Mouse (Mus musculus) G1E-ER4 (cell line): ENCODE results near the gene Gnb1. TPM values are rescaled to one million over a fixed set of nuclear protein-coding genes. Genes with fewer than 3 reads are reported as not detected.

Experiments used
- GATA1 ChIP-seq: IDR thresholded peaks from one replicate; pipeline ENCODE4 v1.8.0; 2012; ENCODE audit warnings: low read length, inconsistent platforms
- polyA plus RNA-seq: library from polyadenylated mRNA; stranded (reverse); fragments of >175 nt; gene quantifications from 2 replicates; pipeline ENCODE4 v1.2.3, GENCODE M21; 2012

The Gnb1 gene
- polyA plus RNA-seq, 1 experiment, result 42.8 TPM

GRCm38 (mm10) chr4:155578336-155579125 is 87.4 kb downstream of the Gnb1 start:
- no peak for TF ChIP-seq GATA1

- TF ChIP-seq GATA1, result no peak
Measured at GRCm38 (mm10) chr4:155580420-155580819, 89.3 kb downstream of the Gnb1 start.

- TF ChIP-seq GATA1, result no peak
Measured at GRCm38 (mm10) chr4:155582279-155582905, 91.2 kb downstream of the Gnb1 start.

- no peak for TF ChIP-seq GATA1
Measured at GRCm38 (mm10) chr4:155589356-155589755, 98.2 kb downstream of the Gnb1 start.

- TF ChIP-seq GATA1, result no peak
Measured at GRCm38 (mm10) chr4:155591012-155591719, 100.0 kb downstream of the Gnb1 start.

- no peak for TF ChIP-seq GATA1
Measured at GRCm38 (mm10) chr4:155593780-155594179, 102.6 kb downstream of the Gnb1 start.

GRCm38 (mm10) chr4:155595777-155596176 is 104.6 kb downstream of the Gnb1 start:
- TF ChIP-seq GATA1, result no peak

- TF ChIP-seq GATA1, result peak; percentile 61
Measured at GRCm38 (mm10) chr4:155596606-155597005, 105.4 kb downstream of the Gnb1 start.

- TF ChIP-seq GATA1, result no peak
Measured at GRCm38 (mm10) chr4:155598536-155598935, 107.4 kb downstream of the Gnb1 start.

- no peak for TF ChIP-seq GATA1
Measured at GRCm38 (mm10) chr4:155599901-155600825, 109.0 kb downstream of the Gnb1 start.

GRCm38 (mm10) chr4:155601091-155601996 is 110.2 kb downstream of the Gnb1 start, which contains the start of gene Slc35e2:
Gene Slc35e2 (plus strand): TSS chr4:155601416.
- TF ChIP-seq GATA1, result no peak

GRCm38 (mm10) chr4:155601997-155602456 is 110.9 kb downstream of the Gnb1 start:
- TF ChIP-seq GATA1, result no peak

GRCm38 (mm10) chr4:155602753-155603152 is 111.6 kb downstream of the Gnb1 start:
- TF ChIP-seq GATA1, result no peak

- no peak for TF ChIP-seq GATA1
Measured at GRCm38 (mm10) chr4:155603801-155604200, 112.6 kb downstream of the Gnb1 start.

- TF ChIP-seq GATA1, result no peak
Measured at GRCm38 (mm10) chr4:155605132-155605531, 114.0 kb downstream of the Gnb1 start.
